Mouse (Mus musculus) frontal cortex, adult 2 months (tissue): ENCODE results near the gene Slx4. TPM values are rescaled to one million over a fixed set of nuclear protein-coding genes. Genes with fewer than 3 reads are reported as not detected.
"Not testable (repeated sequence)": the region's sequence is repeated elsewhere in the genome, so short reads cannot be mapped to it uniquely, and the experiment has no call there.

Experiments used
- DNase-seq, 2 experiments: peaks; one replicate each; pipeline ENCODE4 v3.0.0; 2022; ENCODE audit warnings: low spot score in 1 of 2; ENCODE audit errors: extremely low spot score in 1 of 2
- polyA plus RNA-seq: library from polyadenylated mRNA; depleted of rRNA; stranded (reverse); fragments of >200 nt; gene quantifications from 2 replicates; pipeline ENCODE4 v1.2.3, GENCODE M21; 2012; rRNA removed

The Slx4 gene
- 32.6 and 33.8 TPM in 2 replicates for polyA plus RNA-seq

DNA sequence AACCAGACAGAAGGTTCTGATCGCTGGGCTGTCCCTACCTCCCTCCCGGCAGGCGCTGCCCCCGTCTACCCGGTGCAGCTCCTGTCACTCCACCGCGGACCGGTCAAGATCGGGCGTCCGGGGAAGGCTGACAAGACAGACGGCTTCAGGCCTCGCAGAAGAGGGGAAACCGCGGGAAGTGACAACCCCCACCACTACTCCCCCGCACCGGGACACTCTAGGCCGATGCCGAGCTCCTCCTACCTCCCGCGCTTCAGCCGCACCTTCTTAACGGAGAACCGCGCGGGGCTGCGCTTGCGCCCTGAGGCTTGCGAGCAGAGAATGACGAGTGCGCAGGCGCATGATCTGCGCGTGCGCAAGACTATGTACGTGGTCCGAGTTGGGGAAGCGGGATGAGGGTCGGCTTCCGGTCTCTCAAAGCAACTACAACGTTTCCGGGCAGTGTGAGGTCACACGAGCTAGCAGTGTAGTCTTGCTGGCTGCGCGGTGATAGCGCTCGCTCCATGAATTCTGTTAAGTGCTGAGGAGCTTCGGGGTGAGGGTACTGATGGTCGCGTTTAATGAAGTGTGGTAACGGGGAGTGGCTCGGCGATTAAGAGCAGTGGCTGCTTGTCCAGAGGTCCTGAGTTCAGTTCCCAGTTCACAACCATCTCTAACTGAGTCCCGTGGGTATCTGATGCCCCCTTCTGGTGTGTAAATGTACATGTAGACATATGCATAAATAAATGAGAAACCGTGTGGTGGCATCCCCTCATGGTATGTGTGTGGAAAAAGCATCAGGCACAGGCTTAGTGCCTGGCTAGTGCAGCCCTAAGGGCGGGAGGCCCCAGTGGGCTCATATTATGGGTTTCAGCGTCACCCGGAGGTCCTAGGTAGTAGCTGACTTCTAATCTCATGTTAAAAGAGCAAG, at the start of gene Slx4:
Gene Slx4 (minus strand): TSS at position 282 of the 910 bp plus-strand sequence.
- DNase-seq, result peak; percentile 96 to 98

- DNase-seq, result no peak
Observed at GRCm38 (mm10) chr16:4052601-4053000, 49.0 kb upstream of the Slx4 start.

DNA sequence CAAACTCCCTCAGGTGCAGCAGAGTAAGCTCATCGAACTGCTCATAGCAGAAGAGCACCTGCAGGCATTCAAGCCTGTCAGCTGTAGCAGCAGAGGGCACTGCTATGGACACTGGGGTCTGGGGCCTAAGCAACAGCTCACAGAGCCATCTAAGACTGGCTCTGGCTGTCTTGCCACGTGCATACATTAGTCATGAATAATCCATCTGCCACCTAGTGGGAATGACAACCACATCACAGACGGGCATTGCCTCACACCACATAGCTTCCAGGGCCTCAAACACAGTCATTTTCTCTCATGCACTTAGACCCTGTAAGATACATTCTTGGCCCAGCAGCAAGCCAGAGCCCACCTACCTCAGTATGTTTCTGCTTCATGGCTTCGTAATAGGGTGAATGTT, 42.0 kb upstream of the Slx4 start:
- no peak for DNase-seq

DNA sequence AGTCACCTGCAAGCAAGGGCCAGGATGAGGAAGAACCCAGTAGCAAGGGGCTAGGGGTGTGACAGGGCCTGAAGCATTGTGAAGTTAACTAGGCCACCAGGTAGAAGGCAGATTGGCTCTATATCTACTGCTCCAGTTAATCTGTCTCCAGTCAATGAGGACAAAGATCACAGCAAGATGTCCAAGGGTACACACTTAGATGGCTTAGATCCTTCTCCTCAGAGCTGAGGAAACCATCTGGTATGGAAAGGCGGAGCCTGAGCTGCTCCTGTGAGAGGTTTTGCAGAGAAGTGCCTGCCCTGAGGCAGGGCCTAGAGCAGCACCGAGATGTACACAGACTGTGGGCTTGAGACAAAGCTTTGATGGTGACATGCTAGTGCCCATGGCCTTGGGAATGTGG, 40.5 kb upstream of the Slx4 start:
- no peak for DNase-seq

DNA sequence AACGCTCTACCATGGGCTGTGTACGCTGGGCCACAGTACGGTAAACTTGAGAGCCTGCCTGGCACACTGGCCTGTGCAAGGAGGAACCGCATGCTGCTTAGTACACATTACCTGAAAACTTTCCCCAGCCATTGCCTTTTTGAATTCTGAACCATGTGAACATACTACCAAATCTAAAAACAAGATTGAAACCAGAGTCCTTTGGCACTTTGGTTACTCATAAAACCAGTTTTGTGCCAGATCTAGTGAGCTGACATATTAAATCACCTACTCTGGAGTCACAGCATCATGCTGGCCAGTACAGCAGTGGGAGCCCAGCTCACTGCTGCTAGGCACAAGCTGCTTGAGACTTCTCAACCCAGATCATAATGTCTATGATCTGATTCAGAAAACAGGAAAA, 38.1 kb upstream of the Slx4 start:
- DNase-seq, result no peak

DNA sequence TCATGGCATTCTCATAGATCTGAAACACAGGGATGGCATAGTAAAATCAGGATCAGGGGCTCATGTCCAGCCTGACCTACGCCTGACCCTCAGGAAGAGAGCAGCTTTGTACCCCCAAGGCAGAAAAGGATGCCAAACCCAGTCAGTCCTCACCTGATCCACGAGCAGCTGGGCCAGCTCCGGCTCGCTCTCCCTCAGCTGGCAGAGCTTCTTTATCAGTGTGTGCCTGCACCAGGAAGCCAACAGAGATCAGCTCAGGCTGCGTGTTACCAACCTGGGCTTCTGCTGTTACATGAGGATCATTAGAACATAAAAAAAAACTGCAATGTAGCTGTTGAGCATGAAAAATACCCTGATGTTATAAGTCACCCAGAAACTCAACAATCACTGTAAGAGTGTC, 36.6 kb upstream of the Slx4 start:
- DNase-seq, result no peak

DNA sequence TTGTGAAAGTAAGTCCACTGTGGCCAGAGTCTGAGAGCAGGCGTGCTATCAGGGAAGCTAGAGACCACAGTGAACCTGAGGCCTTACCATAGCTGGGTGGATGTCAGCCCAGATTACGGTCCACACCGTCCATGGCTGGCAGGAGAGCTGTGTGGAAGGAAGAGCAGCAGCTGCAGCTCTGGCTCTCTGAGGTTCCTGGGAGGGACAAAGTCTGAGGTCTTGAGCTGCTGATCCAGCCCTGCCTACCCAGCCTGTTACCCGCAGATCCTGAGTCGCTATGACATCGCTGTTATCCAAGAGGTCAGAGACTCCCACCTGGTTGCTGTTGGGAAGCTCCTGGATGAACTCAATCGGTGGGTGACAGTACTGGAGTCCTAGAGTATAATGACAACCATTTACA, 34.1 kb upstream of the Slx4 start:
- no peak for DNase-seq

DNA sequence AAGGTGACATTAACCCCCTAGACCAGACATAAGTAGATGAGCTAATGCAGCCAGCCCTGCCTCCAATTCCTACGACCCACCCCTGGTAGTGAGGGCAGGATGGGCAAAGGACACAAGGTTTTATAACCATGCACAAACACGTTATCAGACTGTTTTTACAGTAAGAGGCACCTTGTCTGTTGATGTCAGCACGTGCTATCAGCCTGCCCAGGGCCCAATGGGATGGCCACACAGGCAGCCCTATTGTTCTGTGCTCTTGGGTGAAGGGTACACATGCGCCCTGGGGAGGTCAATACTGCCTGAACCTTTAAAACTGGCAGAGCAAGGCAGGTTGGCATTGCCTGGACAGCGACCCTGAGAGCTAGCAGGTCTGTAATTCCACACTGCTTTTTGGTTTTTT, 33.2 kb upstream of the Slx4 start, which contains the start of gene Dnase1:
Gene Dnase1 (plus strand): TSS at position 136 of the 400 bp plus-strand sequence.
- no peak for DNase-seq

- DNase-seq, result no peak
Observed at GRCm38 (mm10) chr16:4035575-4035974, 32.0 kb upstream of the Slx4 start.

GRCm38 (mm10) chr16:4034476-4034875, 30.9 kb upstream of the Slx4 start:
- no peak for DNase-seq

- no peak for DNase-seq
Observed at GRCm38 (mm10) chr16:4033971-4034370, 30.4 kb upstream of the Slx4 start.

DNA sequence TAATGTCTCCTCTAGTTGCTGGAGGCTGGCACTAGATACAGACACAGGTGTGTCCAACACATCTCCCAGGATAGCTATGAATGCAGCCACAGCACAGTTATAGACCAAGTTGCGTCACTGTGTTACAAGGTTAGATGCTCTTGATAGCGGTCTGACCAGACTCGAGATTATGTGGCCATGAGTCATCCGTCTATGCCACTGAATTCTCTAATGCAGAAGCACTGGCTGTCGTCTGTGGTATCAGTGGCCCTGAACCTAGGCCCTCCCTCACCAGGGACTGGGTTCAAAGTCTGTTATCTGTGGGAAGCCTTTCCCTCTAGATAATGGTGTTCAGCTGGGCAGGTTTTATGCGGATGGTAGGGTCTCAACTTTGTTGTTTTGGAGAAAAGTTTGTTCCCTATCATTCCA, 28.8 kb upstream of the Slx4 start:
- no peak for DNase-seq

- DNase-seq, result no peak
Observed at GRCm38 (mm10) chr16:4031441-4032274, 28.1 kb upstream of the Slx4 start.

DNA sequence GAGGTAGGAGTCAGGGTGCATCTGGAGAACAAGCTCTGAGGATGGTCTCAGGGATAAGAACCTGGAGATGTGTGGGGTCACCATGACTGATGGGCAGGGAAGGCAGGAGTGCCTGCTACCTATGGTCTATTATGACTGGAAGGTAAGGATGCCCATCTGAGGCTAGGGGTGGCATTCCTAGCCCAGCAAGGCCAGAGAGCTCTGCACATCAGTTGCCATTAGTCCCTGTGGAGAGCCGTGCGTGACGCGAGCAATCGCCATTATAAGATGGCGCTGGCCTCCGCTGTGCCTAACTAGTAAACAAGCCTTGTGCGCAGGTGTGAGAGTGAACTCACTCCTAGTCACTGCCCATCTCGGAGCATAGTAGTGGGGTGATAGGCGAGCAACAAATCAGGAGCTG, 26.9 kb upstream of the Slx4 start:
- DNase-seq, result no peak

GRCm38 (mm10) chr16:4029371-4029841, 25.8 kb upstream of the Slx4 start:
- DNase-seq, result no peak

GRCm38 (mm10) chr16:4027211-4027610, 23.6 kb upstream of the Slx4 start:
- DNase-seq, result no peak

DNA sequence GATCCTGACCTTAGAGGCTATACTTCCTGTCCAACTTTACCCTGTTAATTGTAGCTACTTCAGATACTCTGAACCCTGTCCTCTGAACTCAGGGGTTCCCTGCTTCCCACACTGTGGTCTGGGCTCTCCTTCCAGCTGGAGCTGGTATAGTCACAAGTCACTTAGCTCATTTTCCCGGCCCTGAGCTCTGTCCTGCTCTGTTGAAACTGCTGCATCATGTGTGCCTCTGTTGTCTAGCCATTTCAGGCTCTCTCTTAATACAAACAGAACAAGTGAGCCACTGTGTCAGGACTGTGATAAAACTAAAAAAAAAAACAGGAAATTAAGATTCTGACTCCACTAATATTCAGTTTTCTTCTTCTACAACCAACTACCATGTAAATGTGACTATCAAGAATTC, 23.1 kb upstream of the Slx4 start:
- DNase-seq, result no peak

- DNase-seq, result no peak
Observed at GRCm38 (mm10) chr16:4022719-4023118, 19.1 kb upstream of the Slx4 start.

DNA sequence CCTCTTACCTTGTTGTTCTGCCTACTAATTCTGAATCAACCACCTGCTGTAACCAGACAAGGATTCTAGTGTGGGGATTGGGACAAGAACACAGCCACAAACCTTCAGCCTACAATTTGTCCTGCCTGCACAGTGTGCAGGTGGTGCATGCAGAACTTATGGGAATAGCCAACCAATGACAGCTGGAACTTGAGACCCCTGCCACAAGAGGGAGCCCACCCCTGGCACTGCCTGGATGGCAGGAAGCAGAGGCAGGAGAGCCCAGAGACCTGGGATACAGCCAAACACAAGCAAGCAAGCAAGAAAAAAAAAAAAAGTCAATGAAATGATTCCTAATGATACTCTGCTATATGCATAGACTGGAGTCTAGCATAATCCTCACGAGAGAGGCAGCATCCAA, 17.7 kb upstream of the Slx4 start:
- DNase-seq, result no peak

DNA sequence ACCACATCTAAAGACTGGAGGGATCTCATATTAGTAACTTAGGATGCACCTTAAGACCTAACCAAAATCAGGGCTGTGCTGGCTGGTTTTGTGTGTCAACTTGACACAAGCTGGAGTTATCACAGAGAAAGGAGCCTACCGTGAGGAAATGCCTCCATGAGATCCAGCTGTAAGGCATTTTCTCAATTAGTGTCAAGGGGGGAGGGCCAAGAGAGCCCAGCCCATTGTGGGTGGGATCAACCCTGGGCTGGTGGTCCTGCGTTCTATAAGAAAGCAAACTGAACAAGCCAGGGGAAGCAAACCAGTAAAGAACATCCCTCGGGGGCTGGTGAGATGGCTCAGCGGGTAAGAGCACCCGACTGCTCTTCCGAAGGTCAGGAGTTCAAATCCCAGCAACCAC, 13.9 kb upstream of the Slx4 start:
- DNase-seq, result not testable (repeated sequence)

- not testable (repeated sequence) for DNase-seq
Observed at GRCm38 (mm10) chr16:4016786-4017185, 13.2 kb upstream of the Slx4 start.
